Mouse (Mus musculus) olfactory bulb, adult 2 months (tissue): Measurements from ENCODE around the gene Rel.

Experiments
- CTCF ChIP-seq: fragments of 200-500 bp; IDR thresholded peaks from 2 replicates; pipeline ENCODE4 v1.5.1; 2012; ENCODE audit warnings: low read depth, mild to moderate bottlenecking, low read length, moderate library complexity; ENCODE audit not compliant: insufficient read depth
- POLR2A ChIP-seq: fragments of 200-500 bp; IDR thresholded peaks from 2 replicates; pipeline ENCODE4 v1.6.1; 2012; ENCODE audit warnings: mild to moderate bottlenecking, low read depth, low read length, moderate library complexity; ENCODE audit not compliant: insufficient read depth

DNA sequence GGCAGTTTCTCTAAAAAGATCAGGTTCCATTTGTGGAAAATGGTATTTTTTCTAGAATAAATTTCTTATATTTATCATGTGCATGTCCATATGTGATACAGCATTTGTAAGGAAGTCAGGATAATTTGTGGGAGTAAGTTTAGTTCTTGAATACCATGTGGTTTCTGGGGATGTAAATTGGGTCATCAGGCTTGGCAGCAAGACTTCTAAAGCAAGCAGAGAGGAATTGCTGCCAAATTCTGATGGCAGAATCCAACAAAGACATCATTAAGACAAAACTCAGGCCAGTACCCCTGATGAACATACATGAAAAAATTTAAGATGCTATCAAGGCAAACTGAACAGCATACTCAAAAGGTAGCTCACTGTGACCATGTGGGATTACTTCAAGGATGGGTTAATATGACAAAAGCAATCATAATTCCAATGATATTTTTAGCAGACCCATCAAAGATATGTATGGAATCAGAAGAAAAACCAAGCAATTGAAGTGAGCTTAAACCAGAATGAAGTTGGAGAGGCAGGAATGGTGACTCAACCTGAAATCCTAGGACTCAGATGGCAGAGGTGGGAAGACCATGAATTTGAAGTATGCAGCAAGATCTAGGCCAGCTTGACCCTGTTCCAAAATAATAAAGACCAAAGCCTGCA is 34.8 kb downstream of the Rel start:
- TF ChIP-seq POLR2A (no peak), CTCF (no peak)
